Mouse (Mus musculus): Measurements from ENCODE around the gene Vwa5b1.

Vwa5b1 gene

DNA sequence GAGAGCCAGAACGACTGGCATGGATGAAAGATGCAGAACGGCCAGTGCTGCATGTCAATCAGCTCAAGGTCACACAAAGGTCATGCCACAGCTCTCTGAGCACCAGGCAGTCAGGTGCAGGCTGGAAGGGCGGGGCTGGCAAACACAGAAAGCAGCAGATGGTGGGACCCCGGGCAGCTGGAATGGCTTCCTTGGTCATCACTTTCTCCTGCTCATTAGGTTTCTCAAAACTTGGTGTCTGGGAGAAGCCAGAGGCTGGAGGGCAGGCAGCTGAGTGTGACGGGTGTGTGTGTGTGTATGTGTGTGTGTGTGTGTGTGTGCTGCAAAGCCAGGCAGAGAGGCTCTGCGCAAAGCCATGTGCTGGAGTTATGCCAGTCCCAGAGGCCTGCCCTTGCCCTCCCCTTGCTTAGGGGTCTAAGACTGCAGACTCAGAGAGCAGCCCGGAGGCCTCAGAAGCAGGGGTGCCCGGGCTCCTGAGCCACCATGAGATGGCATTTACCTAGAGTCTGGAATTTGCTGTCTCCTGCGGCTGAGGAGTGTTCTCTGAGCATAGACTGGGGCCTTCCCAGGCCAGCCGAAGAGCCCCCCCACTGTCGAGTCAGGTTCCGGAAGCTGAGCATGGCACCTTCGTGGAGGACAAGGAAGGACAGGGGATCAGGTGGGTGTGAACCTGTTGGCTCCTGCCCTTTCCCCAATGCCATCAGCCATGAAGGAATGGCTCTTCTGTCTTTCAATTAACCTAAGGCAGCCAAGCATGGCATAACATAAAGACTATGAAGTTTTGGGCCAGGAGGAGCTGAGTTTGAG lies 60.7 kb downstream of the Vwa5b1 start:
- no peak for DNase-seq

DNA sequence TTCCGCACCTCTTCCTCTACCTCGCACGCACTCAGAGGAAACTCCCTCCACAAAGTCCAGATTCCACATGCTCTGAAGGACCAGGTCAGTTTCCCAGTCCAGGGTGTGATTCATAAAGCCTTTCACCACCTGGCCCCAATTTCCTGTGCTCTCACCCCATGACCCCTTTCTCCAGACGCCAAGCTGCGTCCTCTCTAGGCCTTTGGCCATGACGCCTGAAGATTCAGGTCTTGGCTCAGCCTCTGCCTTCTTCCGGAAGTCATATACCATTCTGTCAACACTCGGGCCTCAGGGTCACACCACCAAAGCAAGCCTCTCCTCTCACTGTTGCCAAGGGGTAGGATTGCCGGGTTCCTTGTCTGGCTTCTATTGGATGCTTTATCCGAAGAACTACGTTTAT lies 65.8 kb downstream of the Vwa5b1 start:
- no peak for DNase-seq

DNA sequence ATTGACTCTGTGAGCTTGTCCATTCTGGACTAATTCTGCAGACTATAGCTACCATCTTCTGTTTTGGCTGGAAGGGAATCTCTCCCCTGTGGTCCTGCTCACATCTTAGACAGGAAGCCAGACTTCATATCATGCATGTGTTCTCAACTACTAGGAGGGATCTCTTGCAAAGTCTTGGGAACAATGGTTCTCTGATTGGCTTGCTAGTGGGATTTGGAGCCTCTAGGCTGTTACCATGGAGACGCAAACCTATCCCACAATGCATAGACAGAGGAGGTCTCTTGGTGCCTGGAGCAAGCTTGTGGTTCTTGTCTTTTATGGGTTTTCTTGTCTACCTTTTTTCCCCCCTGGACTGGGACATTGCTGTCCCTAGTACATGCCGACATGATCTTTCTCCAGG lies 67.4 kb downstream of the Vwa5b1 start:
- no peak for DNase-seq

DNA sequence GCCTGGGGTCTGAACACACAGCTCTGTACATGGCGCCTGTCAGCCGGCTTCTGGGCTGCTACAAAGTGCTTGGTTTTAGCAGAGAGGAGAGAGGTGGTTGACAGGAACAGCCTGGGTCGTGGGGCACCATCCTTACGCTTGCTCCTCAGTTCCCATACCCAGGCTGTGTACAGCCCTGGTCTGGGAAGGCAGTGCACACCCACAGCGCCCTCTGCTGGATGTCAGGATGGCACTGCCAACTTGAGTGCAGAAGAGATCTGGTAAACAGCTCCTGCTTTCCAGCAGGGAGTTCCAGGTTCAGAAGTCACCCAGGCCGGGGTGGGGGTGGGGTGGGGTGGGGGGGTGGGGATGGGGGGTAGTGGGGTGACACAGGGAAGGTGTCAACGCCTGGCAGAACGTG lies 73.7 kb downstream of the Vwa5b1 start:
- peak; percentile 45 to 48 for DNase-seq

DNA sequence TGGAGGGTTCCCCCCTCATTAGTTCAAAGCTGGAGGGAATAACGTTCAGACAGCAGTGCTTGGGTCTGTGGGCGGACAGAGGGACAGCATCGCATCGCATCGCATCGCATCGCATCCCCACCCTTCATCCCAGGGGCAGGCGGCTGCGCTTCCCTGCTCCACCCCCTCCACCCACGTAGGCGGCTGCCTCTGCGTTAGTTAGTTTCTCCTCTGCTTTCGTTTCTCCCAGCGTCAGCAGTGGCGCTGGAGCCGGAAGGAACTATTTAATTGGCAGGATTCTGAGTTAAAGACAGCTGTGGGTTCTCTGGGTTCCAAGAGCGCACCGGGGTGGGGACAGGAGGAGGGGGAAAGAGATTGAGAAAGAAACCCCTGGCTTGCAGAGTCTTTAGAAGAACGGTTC lies 80.2 kb downstream of the Vwa5b1 start:
- DNase-seq, result no peak

DNA sequence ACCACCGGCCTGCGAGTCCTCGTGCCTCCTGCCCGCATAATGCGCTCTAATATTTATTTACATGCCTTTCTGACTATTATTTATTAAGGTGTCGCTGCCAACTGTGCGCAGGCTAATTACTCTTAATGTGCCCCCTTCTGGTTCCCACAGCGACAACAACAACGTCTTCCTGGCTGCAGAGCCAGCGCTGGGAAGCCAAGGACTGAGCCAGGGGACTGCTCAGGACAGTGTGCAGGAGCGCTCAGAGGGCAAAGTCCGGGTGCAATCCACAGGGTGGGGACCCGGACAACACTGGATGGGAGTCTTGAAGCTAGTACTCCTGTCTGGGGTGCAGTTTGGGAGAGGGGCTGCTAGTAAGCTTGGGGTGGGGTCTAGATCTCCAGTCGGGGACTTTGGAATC lies 80.8 kb downstream of the Vwa5b1 start:
- DNase-seq, result no peak

DNA sequence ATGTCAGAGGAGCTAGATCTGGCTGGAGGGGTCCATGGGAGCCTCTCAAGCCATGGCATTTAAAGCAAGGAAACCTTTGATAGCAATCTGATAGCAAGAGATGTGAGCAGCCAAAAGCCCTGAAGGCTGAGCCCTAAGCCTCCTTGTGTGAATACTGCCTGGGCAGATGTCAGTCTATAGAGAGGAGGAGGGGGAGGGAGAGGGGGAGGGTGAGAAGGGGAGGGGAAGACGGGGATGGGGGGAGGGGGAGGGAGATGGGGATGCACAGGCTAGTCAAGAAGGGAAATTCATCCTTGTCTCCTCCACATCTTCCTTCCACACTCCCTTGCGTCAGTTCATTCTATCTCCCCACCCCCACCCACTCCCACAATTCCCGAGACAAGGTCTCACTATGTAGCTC lies 81.4 kb downstream of the Vwa5b1 start:
- DNase-seq, result no peak

DNA sequence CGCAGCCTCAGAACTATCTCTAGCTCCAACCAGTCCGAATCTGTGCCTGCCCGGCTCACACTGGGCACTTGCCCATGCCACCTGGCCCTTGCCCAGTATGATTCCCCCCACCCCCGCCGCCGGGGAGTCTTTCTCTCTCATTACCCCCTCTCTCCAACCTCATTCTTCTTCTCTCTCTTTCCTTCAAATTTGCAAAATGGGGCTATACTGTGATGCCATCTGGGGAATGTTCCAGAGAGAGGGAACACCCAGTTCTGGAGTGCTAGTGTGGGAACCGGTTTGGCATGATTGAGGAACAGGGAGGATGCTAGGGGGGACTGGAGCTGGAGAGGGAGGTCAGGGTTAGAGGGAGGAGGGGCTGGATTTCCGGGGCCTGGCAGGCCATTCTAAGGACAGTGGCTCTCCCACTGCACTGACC lies 82.2 kb downstream of the Vwa5b1 start:
- DNase-seq, result no peak

DNA sequence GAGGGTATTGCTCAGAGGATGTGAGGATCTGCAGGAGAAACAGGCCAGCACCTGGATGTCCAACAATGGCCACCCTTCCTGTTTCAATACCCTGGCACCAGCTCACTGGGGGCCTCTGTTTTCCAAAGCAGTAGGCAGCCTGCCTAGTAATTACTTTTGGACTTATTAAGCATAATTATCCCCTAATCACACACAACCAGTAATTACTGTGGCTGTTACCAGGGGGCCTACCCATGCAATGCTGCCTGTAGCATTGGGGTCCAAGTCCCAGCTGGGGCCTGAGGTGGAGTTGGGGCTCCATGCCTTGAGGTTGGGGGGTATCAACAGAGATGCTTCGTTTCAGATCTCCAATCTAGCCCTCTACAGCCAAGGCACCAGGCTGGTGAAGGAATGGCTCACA lies 82.6 kb downstream of the Vwa5b1 start:
- DNase-seq, result no peak

DNA sequence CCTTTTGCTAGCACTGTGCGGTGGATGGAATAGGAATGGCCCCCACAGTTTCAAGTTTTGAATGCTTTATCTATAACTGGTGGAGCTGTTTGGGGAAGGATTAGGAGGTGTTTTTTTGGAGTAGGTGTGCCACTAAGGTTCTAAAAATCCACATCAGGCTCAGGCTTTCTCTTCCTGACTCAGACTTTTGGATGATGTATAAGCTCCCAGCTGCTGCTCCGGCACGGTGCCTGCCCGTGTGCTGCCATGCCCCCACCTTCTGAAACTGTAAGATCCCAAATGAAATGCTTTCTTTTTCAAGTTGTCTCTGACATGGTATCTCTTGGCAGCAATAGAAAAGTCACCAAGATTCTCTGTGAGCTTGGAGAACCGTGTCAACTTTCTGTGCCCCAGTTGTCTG lies 84.1 kb downstream of the Vwa5b1 start:
- DNase-seq, result no peak

DNA sequence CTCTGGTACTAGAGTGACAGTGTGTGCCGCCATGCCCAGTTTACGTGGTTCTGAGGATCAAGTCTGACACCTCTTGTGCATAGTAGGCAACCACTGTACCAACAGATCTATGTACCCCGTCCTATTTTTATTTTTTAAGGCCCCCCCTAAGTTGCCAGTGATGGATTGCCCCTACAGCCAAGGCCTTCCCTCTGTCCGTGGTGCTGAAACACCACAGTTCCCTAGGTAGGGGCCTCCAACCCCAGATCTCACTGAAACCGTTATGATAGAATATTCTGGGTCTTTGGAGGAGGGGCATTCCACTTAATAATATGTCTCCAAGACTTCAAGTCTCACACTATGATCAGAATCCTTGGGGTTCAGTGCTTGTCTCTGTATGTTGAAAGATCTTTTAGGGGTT lies 85.1 kb downstream of the Vwa5b1 start:
- DNase-seq, result no peak

DNA sequence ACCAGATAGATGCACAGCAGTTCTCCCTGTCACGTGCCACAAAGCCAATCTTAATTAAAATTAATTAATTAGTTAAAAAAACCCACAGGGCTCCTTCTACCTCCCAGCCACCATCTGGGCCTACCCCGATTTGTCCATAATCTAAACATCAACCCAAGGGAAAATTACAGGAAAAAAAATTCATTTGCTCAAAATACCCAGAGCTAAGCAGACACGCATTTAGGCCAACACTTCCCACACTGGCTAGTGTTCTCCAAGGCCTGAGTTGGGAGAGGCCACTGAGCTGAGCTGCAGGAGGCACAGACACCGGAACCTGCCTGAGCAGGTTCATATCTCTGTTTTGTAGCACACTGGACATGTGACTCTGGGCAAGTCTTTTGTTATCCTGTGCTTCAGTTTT lies 86.7 kb downstream of the Vwa5b1 start:
- no peak for DNase-seq

DNA sequence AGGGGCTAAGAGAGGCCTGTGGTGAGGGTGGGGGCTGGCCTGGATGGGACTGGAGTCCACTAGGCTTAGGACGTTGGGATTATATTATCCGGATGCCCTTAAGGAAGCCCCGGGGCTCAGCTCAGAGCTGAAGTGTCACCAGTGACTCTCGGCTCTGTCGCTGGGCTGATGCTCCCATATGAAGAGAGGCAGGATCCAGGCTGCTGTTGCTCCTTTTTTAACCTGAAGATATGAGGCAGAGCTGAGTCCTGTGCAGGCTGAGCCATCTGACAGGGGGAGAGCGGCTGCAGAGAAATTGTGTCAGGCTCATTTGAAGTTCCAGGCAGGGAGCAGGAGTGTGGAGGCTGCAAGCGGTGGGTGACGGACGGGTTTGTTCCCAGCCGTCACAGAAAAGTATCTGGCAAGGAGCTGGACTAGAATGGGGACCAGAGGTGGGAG lies 87.5 kb downstream of the Vwa5b1 start:
- no peak for DNase-seq

DNA sequence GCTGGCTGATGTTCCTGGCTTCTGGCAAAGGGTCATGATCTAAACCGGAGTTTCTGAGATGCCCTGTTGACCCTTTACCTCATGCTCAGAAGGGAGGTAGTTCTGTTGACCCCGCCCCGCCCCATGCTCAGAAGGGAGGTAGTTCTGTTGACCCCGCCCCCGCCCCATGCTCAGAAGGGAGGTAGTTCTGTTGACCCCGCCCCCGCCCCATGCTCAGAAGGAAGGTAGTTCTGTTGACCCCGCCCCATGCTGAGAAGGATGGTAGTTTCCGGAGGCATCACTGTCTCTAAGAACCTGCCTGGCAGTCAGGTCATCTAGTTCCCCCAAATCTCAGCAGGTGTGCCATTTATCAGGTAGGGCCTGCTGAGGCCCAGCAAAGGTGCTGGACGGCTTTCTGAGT lies 88.1 kb downstream of the Vwa5b1 start:
- no peak for DNase-seq

DNA sequence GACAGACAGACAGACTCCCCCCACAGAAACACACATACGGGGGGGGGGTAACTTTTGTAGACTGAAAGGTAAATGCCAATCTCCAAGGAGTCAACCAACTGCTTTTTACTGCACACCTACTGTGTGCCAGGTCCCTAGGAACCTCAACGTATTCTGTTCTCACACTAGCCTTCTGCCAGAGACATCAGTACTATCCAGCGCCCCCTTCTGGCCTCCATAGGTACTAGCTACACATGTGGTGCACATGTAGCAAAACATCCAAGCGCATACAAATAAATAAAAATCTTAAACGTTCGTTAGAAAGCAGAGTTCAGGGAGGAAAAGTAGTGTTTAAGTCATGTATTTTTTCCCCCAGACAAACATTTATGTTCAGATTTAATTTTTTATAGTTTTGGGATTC lies 88.6 kb downstream of the Vwa5b1 start:
- no peak for DNase-seq

DNA sequence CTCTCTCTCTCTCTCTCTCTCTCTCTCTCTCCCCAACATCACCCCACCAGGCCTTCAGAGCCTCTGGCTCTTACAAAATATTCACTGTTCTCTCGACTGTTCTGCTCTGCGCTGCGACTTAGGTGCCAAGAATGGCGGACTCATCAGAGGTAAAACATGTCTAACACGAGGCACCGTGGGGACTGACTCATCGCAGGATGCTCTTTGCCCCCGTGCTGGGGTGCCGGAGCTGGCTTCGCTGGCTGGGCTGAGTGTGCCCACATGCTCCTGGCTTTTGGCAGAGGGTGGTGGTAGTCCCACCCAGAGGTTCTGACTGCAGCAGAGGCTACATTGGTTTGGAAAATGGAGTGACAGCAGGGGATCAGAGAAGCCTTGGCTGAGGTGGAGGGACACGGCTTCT lies 89.4 kb downstream of the Vwa5b1 start:
- no peak for DNase-seq

DNA sequence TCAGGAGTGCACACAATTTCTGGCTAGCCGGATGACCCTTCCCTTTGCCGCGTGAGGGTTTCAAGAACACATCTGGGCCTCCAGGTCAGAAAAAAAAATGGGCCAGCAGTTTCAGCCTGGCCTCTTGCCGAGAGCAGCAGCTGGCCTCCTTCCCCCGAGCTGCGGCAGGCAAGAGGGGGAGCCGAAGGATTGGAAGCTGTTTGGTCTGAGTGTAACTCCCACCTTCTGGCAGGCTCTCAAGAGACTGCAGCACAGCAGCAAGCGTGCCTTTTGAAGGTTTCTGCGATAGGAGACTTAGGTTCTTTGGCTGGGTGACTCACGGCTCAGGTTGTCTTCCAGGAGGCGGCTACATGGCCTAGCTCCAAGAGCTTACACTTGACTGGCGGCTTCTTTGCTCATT lies 92.5 kb downstream of the Vwa5b1 start:
- DNase-seq, result no peak

DNA sequence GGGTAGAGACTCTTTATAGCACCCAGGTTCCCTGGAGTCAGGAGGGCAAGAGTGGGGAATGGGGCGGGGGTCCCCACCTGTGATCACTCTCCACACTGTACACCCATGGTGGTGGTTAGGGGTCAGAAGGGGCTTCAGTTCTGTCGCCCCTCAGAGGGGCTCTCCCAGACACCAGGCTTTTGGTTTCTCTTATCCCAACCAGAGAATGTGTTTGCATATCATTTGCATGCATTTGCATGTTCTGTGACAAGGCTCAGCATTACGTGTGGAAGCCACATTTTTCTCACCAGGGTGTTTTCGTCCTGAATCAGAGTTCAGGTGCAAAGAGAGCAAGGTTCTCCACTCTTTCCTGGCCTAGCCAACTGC lies 97.6 kb downstream of the Vwa5b1 start:
- DNase-seq, result no peak

DNA sequence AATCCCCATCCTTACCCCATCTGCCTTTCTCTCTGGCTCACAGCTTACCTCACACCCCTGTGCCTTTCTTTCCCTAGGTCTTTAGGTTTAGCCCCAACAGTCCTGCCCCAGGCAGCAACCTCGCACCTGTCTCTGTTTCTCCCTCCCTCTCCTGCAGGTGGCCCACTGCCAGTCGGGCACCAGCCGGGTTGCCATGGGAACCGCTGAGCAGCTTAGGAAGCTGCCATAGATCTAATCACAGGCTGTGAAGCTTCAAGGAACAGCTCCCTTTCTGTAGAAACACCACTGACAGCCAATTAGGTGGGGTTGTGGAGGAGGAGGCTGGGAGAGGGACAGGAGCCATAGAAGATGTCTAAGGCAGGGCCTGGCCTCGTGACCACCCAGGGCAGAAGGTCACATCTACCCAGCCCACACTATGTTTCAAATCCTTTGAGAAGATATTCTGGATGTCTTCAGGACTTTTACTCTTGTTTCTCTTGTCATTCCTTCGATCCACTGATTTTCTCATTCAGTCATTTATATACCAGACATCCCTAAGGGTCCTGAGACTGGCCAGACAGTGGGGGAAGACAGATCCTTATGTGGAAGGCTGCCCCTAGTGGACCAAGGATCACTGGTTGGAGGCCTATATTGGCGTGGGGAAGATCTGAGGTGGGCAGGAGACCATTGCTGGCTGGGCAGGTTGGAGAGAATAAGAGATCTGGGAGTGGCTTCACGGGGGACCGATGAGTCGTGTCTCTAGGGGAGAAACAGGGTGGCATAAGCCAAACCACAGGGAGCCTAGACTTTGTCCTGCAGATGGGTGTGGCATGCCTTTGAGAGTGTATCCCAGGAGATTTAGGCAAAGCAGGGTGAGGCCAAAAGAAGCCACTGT lies 98.2 kb downstream of the Vwa5b1 start:
- DNase-seq, result peak in 1 of 2 experiments; percentile 33

DNA sequence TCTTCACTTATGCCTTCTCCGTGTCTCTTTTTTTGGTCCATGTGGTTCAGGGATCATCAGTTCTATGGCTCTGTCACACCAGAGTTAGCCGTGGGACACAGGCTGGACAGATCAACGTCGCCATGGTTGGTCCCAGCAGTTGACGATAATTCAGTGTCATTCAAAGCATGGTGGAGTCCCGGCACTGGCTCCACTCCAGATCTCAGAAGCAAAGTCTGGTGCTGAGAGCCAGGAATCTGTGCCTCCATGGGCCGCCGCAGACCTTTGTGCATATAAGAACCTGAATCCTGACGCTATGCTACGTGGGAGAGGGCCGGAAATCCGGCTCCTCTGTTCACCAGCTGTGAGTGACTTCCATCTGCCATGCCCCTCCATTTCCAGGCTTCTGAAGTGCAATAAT lies 100.1 kb downstream of the Vwa5b1 start:
- DNase-seq, result no peak

DNA sequence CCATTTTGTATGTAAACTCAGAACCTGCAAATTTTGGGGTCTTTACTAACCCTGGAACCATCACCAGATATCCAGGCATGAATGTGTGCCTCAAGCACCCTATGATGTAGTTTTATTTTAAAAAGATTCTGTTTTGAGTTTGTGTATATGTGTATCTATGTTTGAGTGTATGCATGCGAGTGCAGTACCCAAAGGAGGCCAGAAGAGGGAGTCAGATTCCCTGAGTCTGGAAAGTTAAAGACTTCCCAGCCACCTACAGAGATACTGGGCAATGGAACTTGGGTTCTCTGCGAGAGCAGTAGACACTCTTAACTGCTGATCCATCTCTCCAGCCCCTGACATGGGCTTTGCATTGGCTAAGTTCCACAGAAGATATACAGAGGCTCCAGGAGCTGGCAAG lies 101.8 kb downstream of the Vwa5b1 start:
- DNase-seq, result no peak

DNA sequence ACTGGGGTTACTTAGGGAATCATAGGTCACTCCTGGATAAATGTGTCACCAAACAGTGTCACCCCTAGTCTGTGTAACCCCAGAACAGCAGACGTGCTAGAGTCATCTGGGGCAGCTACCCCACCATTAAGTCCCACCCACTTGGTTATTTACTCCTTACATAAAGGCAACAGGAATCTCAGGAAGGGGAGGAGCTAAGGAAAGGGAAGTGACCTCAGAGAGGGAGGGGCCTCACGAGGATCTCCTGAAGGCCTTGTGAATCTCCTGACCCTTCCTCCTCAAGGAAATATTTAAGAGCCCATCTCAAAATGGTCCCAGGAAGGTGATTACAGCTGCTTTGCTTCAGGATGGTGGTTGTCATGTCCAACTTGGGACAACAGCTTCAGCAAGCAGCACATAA lies 103.9 kb downstream of the Vwa5b1 start:
- no peak for DNase-seq

DNA sequence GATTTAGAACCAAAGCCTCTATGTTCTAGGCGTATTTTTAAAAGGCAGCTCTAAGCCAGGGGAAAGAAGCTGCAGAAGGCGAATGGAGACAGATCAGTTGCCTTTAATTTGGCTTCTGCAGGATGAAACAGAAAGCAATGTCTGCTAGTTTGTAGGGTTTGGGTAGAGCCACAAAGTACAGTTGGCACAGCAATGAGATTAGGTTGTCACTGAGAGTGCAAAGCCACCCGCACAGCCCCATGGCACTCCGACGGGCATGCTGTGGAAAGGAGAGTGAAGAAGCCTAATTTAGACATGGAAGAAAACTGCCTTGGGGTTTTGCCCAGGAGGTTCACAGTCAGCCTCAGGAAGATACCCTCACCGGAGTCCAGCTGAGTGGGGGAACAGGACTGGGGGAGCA lies 105.7 kb downstream of the Vwa5b1 start:
- no peak for DNase-seq

DNA sequence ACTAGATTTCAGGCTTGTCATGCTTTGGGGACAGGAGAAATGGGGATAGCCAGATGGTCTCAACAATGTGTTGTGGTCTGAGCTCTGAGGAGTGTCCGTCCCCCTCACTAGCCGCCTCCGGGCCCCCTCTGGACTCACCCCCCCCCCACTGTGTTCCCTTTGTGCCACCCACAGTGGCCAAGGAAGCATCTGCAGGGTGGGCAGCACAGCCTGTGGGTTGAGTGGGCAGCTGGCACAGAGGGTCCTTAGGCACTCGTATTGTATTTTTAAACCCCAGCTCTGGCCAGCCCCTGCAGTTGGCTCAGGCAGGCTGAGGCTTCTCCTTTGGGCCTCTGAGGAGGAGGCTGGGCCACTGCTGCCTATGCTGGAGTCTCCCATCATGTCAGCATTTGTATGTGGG lies 110.0 kb downstream of the Vwa5b1 start:
- no peak for DNase-seq

Data from thymus, postnatal 36 days (tissue).